Mouse (Mus musculus): Measurements from ENCODE around the gene Tssk1. TPM values are rescaled to one million over a fixed set of nuclear protein-coding genes. Genes with fewer than 3 reads are reported as not detected.

Gene Tssk1
- polyA plus RNA-seq, 1 experiment: not detected

DNA sequence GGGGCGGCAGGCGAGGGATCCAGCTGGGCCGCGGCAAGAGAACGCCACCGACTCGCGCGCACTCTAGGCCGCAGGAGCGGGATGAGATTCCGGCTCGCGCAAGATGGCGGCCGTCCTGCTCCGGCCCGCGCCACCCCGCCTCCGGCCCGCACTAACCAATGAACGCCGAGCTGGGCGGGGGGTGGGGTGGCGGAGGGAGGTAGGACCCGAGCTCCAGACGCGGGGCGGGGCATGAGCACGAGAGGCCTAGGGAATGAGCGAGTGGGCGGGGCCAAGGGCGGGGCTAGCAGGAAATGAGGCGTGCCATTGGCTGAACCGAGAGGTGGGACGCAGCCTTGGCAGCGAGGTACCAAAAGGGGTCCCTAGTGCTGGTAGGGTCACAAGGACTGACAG is 2.5 kb upstream of the Tssk1 start, which contains the start of gene Gm20518:
Gm20518 (minus strand) TSS at position 105 of the 393 bp plus-strand sequence.
- Histone ChIP-seq H3K27me3 (replicated peaks) (peaks cover 25% of the 10 kb centered on the region), H3K4me3 (replicated peaks) (peak within 1 kb of the TSS; percentile 98), H3K9me3 (no peaks in the 10 kb centered on the region), H3K36me3 (replicated peaks; ENCODE audit: low read length) (peaks cover 6% of the 10 kb centered on the region), H3K4me1 (peaks cover 31% of the 10 kb centered on the region)
- no peak for TF ChIP-seq FLI1 (IDR thresholded peaks at IDR 0.05; ENCODE audit: low read length)
- TF ChIP-seq GATA1 (IDR thresholded peaks at IDR 0.05; ENCODE audit: borderline replicate concordance, low read length): no peak

DNA sequence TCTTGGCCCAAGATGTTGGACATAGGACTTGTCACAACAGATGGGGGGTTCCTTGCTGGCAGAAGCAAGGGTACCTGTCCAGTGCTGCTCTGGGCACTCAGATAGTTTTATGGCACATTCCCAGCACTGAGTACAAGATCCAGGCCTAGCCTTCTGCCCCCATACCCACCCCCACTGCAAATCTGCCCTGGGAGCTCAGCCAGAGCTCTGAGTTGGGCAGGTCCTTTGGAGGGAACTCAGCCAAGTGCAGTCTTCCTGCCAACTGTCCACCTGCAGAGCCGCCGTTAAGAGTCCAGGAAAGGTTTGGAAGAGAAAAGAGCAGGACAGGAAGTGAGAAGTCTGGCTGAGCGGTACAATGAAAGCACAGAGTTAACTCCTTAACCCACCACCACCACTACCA is 1.4 kb upstream of the Tssk1 start:
- Histone ChIP-seq H3K36me3 (replicated peaks; ENCODE audit: low read length) (peaks cover 6% of the 10 kb centered on the region), H3K4me3 (replicated peaks) (no peak overlapping the region)
- no peak for TF ChIP-seq FLI1 (IDR thresholded peaks at IDR 0.05; ENCODE audit: low read length)
- no peak for TF ChIP-seq GATA1 (IDR thresholded peaks at IDR 0.05; ENCODE audit: borderline replicate concordance, low read length)

DNA sequence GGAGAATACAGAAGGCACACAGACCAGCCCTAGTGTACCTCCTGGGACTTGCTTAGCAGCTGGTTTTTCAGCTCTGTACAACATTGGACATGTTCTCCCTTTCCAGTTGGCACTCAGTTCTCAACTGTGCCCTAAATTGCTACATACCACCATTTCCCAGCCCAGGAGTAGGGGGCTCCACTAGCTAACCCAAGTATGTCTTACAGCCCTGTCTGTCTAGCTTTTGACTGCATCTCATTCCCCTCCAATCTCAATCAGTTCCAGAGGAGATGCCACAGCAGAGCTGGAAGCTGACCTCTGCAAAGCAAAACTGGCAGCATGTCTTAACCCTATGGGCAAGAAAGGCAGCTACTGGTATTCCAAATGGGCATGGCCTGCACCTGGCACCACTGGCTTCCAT is 2.1 kb downstream of the Tssk1 start:
- TF ChIP-seq GATA1 (IDR thresholded peaks at IDR 0.05; ENCODE audit: borderline replicate concordance, low read length): no peak
- no peak for TF ChIP-seq FLI1 (IDR thresholded peaks at IDR 0.05; ENCODE audit: low read length)
- H3K4me3 ChIP-seq (replicated peaks): no peak overlapping the region
- peaks cover 30% of the 10 kb centered on the region for H3K36me3 ChIP-seq (replicated peaks; ENCODE audit: low read length)
- H3K4me1 ChIP-seq: peaks cover 15% of the 10 kb centered on the region
- no peaks in the 10 kb centered on the region for H3K9me3 ChIP-seq
- H3K27me3 ChIP-seq (replicated peaks): peaks cover 26% of the 10 kb centered on the region

More for the DNA sequence above, 1.4 kb upstream of the Tssk1 start:
- peaks cover 26% of the 10 kb centered on the region for H3K27me3 ChIP-seq (replicated peaks)
- H3K4me1 ChIP-seq: peaks cover 29% of the 10 kb centered on the region
- H3K9me3 ChIP-seq: no peaks in the 10 kb centered on the region

DNA sequence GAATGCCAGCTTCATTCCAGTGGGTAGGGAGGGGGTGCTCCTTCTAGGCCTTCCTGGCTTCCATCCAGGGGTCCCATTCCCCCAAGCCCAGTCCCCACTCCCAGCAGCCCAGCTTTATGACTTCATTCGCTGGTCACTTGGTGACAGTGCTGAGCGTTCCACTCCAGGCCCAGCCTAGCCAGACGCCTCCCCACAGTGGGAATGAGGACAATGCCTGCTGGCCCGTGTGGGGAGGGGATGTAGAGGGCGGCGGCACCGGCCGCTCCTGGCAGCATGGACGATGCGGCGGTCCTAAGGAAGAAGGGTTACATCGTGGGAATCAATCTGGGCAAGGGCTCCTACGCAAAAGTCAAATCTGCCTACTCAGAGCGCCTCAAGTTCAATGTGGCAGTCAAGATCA is 4.4 kb downstream of the Tssk1 start, which contains the start of the genes Dgcr2 and Tssk2:
Dgcr2 (minus strand) TSS at position 101 of the 400 bp plus-strand sequence.
Tssk2 (plus strand) TSS at position 176 of the 400 bp plus-strand sequence.
- Histone ChIP-seq H3K4me1 (peaks cover 4% of the 10 kb centered on the region; the same call in 1 of the 2 replicates), H3K36me3 (replicated peaks; ENCODE audit: low read length) (peaks cover 54% of the 10 kb centered on the region), H3K27me3 (replicated peaks) (peaks cover 26% of the 10 kb centered on the region), H3K4me3 (replicated peaks) (no peak within 1 kb of the TSS), H3K9me3 (no peaks in the 10 kb centered on the region)
- TF ChIP-seq GATA1 (IDR thresholded peaks at IDR 0.05; ENCODE audit: borderline replicate concordance, low read length): no peak
- no peak for TF ChIP-seq FLI1 (IDR thresholded peaks at IDR 0.05; ENCODE audit: low read length)

DNA sequence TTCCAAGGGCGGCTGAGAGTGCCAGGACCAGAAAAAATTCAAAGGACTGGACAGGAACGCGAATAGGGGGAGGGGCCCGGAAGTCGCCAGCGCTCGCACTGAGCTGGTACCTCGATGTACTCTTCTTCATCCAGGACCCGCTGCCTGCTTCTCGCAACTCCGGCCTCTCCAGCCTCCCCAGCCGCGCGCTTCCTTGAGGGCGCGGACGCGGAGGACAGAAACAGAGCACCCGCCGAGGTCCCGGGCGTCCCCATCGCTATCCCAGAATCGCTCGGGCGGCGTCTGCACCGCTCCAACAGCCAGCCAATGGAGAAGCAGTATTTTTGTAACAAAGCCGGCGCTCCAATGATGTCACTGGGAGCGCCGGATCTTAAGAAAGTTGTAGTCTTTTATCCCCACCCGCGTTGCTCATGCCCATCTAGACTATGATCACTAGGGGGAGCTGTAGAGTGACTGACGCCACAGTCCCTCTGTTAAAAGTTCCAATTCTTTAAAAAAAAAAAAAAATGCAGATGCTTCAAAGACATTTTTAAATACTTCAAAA is 17.1 kb downstream of the Tssk1 start, which contains the start of gene Ess2:
Ess2 (minus strand) TSS at position 297 of the 544 bp plus-strand sequence.
- no peak for TF ChIP-seq GATA1 (IDR thresholded peaks at IDR 0.05; ENCODE audit: borderline replicate concordance, low read length)
- no peak for TF ChIP-seq FLI1 (IDR thresholded peaks at IDR 0.05; ENCODE audit: low read length)
- Histone ChIP-seq H3K27me3 (replicated peaks) (peaks cover 44% of the 10 kb centered on the region), H3K9me3 (0 out of 2 replicates have a peak, but pooled peaks cover 4% of the 10 kb centered on the region), H3K4me3 (replicated peaks) (peak within 1 kb of the TSS; percentile 97), H3K36me3 (replicated peaks; ENCODE audit: low read length) (peaks cover 37% of the 10 kb centered on the region), H3K4me1 (peaks cover 37% of the 10 kb centered on the region)

DNA sequence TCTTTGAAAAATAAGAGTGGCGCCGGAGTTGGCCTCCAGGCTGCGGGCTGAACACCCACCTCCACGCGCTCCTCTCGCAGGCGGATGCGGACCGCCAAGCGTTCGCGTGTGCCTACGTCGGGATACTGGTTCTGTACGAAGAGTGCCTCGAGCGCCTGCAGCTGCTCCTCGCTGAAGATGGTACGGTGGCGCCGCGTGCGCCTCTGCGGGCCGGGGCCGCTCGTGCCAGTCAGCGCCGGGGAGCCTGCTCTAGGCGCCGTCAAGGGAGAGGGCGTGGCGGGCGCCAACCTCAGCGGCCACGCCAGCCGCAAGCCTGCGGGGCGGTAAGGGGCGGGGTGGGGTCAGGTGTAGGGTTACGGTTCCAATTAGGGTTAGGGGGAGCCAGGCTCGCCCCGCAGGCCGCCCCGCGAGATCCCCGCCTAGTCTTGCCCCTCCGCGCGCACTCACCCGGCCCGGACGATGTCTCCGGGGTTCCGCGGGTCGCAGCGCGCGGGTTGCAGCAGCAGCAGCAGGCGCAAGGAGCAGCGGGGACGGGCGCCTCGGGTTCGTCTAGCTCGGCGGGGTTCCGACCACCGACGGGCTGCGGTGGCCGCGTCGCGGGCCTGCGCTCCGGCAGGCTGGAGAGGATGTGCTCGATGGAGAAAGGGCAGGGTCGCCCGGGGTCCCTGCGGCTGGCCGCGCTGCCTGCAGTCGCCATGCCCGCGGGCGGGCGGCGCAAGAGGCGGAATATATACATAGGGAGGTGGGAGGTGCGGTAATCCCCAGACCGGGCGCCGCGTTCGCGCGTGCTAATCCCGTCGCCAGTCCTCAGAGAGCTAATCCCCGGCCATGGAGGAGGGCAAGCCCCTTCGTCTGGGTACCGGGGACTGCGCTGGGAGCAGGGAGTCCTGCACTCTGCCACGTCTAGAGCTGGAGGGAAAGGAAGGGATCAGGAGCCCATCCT is 20.6 kb downstream of the Tssk1 start, which contains the start of gene Gsc2:
Gsc2 (minus strand) TSS at position 753 of the 943 bp plus-strand sequence.
- Histone ChIP-seq H3K36me3 (replicated peaks; ENCODE audit: low read length) (peaks cover 3% of the 10 kb centered on the region), H3K9me3 (peaks cover 16% of the 10 kb centered on the region), H3K4me1 (peaks cover 40% of the 10 kb centered on the region), H3K4me3 (replicated peaks) (peak within 1 kb of the TSS; percentile 88), H3K27me3 (replicated peaks) (peaks cover 67% of the 10 kb centered on the region)
- TF ChIP-seq GATA1 (IDR thresholded peaks at IDR 0.05; ENCODE audit: borderline replicate concordance, low read length): no peak

DNA sequence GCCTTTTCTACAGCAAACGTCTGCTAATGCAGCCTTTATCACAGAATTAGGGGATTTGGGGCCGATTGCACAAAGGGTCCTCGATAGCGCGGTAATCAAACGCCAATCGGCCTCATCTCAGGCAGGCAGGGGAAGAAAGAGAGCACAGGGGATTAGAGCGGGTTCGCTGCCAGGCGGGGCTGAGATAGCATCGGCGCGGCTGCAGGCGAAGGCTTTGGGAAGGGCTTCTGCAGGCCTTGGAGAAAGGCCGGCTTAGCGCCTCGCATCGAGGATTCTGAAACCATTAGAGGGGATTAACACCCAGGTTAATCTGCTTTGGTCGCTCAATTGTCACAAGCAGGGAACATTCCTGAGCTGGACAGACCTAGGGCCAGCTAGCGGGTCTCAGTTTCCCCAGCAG is 26.6 kb downstream of the Tssk1 start:
- TF ChIP-seq FLI1 (IDR thresholded peaks at IDR 0.05; ENCODE audit: low read length) (no peak), GATA1 (IDR thresholded peaks at IDR 0.05; ENCODE audit: borderline replicate concordance, low read length) (no peak)
- peaks cover 31% of the 10 kb centered on the region for H3K27me3 ChIP-seq (replicated peaks)
- peaks cover 12% of the 10 kb centered on the region for H3K9me3 ChIP-seq
- H3K4me1 ChIP-seq: peaks cover 56% of the 10 kb centered on the region
- peak overlapping the region; percentile 95 for H3K4me3 ChIP-seq (replicated peaks)
- H3K36me3 ChIP-seq (replicated peaks; ENCODE audit: low read length): peaks cover 22% of the 10 kb centered on the region

DNA sequence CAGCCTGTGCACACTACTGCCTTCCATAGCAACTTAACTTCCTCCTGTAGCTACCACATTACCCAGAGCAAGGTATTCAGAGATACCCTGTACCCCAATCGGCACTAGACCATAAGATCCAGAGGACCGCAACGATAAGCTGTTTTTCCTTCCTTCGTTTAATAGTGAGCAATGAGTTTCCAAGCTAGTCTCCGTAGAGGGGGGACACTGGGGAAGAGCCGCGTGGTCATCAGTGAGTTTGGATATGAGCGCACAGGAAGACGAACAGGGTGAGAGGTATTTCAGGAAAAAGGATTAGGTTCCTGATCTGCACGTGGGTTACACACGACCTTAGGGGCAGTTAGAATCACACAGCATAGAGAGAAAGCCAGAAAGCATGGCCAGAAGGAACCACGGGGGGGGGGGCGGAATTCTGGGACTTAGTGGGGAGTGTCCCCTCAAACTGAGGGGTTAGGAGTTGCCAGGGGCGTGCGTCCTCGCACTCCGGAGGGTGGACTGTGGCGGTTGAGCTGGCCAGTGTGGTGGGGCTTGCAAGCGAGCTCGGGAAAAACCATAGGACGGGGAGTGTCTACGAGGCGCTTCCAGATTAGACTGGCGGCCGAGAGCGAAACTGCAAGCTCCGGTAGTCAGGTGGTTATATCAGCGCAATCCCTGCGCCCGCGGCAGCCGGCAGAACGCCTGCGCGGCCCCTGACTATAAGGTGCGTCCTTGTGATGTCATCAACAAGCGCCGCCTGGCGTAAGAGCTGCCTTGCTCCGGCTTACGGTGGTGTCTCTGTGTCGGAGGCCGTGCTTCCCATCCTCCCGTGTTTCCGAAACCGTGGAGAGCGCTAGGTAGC is 27.5 kb downstream of the Tssk1 start:
- TF ChIP-seq FLI1 (IDR thresholded peaks at IDR 0.05; ENCODE audit: low read length): no peak
- TF ChIP-seq GATA1 (IDR thresholded peaks at IDR 0.05; ENCODE audit: borderline replicate concordance, low read length): no peak
- H3K4me3 ChIP-seq (replicated peaks): peak overlapping the region; percentile 95
- peaks cover 21% of the 10 kb centered on the region for H3K27me3 ChIP-seq (replicated peaks)
- H3K9me3 ChIP-seq: peaks cover 8% of the 10 kb centered on the region
- H3K4me1 ChIP-seq: peaks cover 65% of the 10 kb centered on the region
- peaks cover 31% of the 10 kb centered on the region for H3K36me3 ChIP-seq (replicated peaks; ENCODE audit: low read length)

DNA sequence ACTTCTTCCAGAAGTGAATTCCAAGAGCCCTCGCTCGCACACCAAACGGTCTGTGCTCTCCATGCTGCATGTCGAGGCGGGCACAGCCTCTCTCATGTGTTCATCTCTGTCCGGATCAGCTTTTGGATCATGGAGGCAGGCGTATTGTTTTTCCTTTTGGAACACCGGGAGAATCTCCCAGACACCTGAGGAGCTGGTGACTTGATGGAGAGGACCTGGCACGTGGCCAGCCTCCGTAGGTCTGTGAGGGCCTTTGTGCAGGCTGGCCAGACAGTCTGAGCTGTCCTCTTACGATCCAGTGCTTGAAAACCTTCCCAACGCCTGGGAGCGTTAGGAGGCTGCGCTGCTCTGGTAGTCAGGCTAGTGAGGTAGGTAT is 28.1 kb downstream of the Tssk1 start:
- peaks cover 71% of the 10 kb centered on the region for H3K4me1 ChIP-seq

More for the DNA sequence above, 28.1 kb downstream of the Tssk1 start:
- Histone ChIP-seq H3K36me3 (replicated peaks; ENCODE audit: low read length) (peaks cover 37% of the 10 kb centered on the region), H3K9me3 (peaks cover 6% of the 10 kb centered on the region), H3K4me3 (replicated peaks) (peak overlapping the region; percentile 95), H3K27me3 (replicated peaks) (peaks cover 15% of the 10 kb centered on the region)
- TF ChIP-seq FLI1 (IDR thresholded peaks at IDR 0.05; ENCODE audit: low read length) (no peak), GATA1 (IDR thresholded peaks at IDR 0.05; ENCODE audit: borderline replicate concordance, low read length) (no peak)

Measured in megakaryocyte, embryonic 14.5 days (primary cell).